Comparison of ENCODE assay signal across 30 mouse cellular contexts in genomic region chr1:87698010-87698409, GRCm38 (mm10). TPM values are rescaled to one million over a fixed set of nuclear protein-coding genes. Genes with fewer than 3 reads are reported as not detected.
DNase-seq lines count a peak whose midpoint lies in the region; ATAC-seq and TF ChIP-seq lines count a peak whose summit lies in the region.
"Had no signal": no experiment of that assay in that cellular context is flagged by ENCODE, and none has a peak within 500 bp of the region (broad histone marks: within the 10 kb centered on the region; RNA-seq: fewer than 3 reads in every experiment).

No protein-coding gene starts in this region.

- no peak for DNase-seq in liver, embryonic 13.5 days
- DNase-seq in liver, postnatal 0 days, result no peak
- DNase-seq in urinary bladder, adult 2 months (ENCODE audit: low spot score), result no peak
- DNase-seq in kidney, postnatal 14 days, result no peak
- DNase-seq: adrenal gland, adult 2 months; adrenal gland, postnatal 36 days; cerebellum, adult 2 months; cerebellum, postnatal 25 days; forebrain, postnatal 0 days; gastrocnemius, postnatal 10 days; kidney, adult 8-10 months; layer of hippocampus, postnatal 36 days; left cerebral cortex, postnatal 4 days; midbrain, embryonic 14.5 days; retina, postnatal 1 day; right cerebral cortex, postnatal 14 days; thymus, postnatal 4 days had no signal

- no peak overlapping the region for H3K4me2 ChIP-seq in liver, embryonic 13.5 days
- H3K4me2 ChIP-seq in liver, postnatal 0 days (ENCODE audit: low read depth, low read length), result no peak overlapping the region
- H3K4me2 ChIP-seq in heart, embryonic 16.5 days (ENCODE audit: low read depth, low read length), result no peak overlapping the region
- H3K4me2 ChIP-seq: embryonic facial prominence, embryonic 15.5 days; forebrain, embryonic 12.5 days; liver, embryonic 12.5 days; lung, embryonic 15.5 days; neural tube, embryonic 15.5 days had no signal

- peaks cover 39% of the 10 kb centered on the region for H3K36me3 ChIP-seq in liver, embryonic 13.5 days
- peaks cover 41% of the 10 kb centered on the region for H3K36me3 ChIP-seq in liver, postnatal 0 days (replicated peaks; ENCODE audit: insufficient read depth, low read length)
- peaks cover 94% of the 10 kb centered on the region for H3K36me3 ChIP-seq in megakaryocyte, embryonic 14.5 days (replicated peaks; ENCODE audit: low read length)
- no peaks in the 10 kb centered on the region for H3K36me3 ChIP-seq in heart, embryonic 16.5 days (ENCODE audit: control insufficient read depth, insufficient read depth)
- H3K36me3 ChIP-seq: embryonic facial prominence, embryonic 10.5 days; embryonic facial prominence, embryonic 15.5 days; forebrain, embryonic 12.5 days; lung, embryonic 15.5 days; neural tube, embryonic 15.5 days had no signal

- H3K9me3 ChIP-seq in liver, embryonic 13.5 days (replicated peaks), result no peaks in the 10 kb centered on the region
- no peaks in the 10 kb centered on the region for H3K9me3 ChIP-seq in liver, postnatal 0 days (ENCODE audit: low read length)
- H3K9me3 ChIP-seq in megakaryocyte, embryonic 14.5 days, result no peaks in the 10 kb centered on the region
- H3K9me3 ChIP-seq in heart, embryonic 16.5 days (replicated peaks; ENCODE audit: control insufficient read depth, low read length), result no peaks in the 10 kb centered on the region
- H3K9me3 ChIP-seq: embryonic facial prominence, embryonic 10.5 days; embryonic facial prominence, embryonic 15.5 days; forebrain, embryonic 12.5 days; liver, embryonic 12.5 days; lung, embryonic 15.5 days; neural tube, embryonic 15.5 days had no signal

- no peak overlapping the region for H3K4me3 ChIP-seq in liver, embryonic 13.5 days (replicated peaks)
- H3K4me3 ChIP-seq in liver, postnatal 0 days (ENCODE audit: low read depth, low read length), result no peak overlapping the region
- H3K4me3 ChIP-seq in megakaryocyte, embryonic 14.5 days (replicated peaks), result peak overlapping the region; percentile 16
- H3K4me3 ChIP-seq in heart, embryonic 16.5 days (ENCODE audit: low read length), result no peak overlapping the region
- H3K4me3 ChIP-seq: embryonic facial prominence, embryonic 10.5 days; embryonic facial prominence, embryonic 15.5 days; forebrain, embryonic 12.5 days; liver, embryonic 12.5 days; lung, embryonic 15.5 days; neural tube, embryonic 15.5 days had no signal

- H3K27me3 ChIP-seq in liver, embryonic 13.5 days, result no peaks in the 10 kb centered on the region
- no peaks in the 10 kb centered on the region for H3K27me3 ChIP-seq in liver, postnatal 0 days (ENCODE audit: insufficient read depth, low read length)
- H3K27me3 ChIP-seq in megakaryocyte, embryonic 14.5 days (replicated peaks), result no peaks in the 10 kb centered on the region
- H3K27me3 ChIP-seq in heart, embryonic 16.5 days (ENCODE audit: control insufficient read depth, insufficient read depth, low read length), result no peaks in the 10 kb centered on the region
- H3K27me3 ChIP-seq: embryonic facial prominence, embryonic 15.5 days; forebrain, embryonic 12.5 days; liver, embryonic 12.5 days; lung, embryonic 15.5 days; neural tube, embryonic 15.5 days had no signal

- no peak for ATAC-seq in liver, embryonic 13.5 days (ENCODE audit: low read depth)
- no peak for ATAC-seq in liver, postnatal 0 days
- ATAC-seq in megakaryocyte, adult 5-6 weeks (ENCODE audit: poor library complexity, severe bottlenecking), result no peak
- ATAC-seq in heart, embryonic 16.5 days (replicated peaks; ENCODE audit: extremely low read depth, insufficient read depth, low FRiP score), result peak; percentile 69
- ATAC-seq: activated CD4-positive, CD25-positive, alpha-beta regulatory T cell, adult 4 months; CD4-positive, CD25-positive, alpha-beta regulatory T cell, adult 4 months; forebrain, postnatal 0 days; intestine, embryonic 16.5 days; liver, embryonic 12.5 days had no signal

- no peak overlapping the region for H3K9ac ChIP-seq in liver, embryonic 13.5 days
- H3K9ac ChIP-seq in liver, postnatal 0 days (replicated peaks), result no peak overlapping the region
- H3K9ac ChIP-seq in heart, embryonic 16.5 days (ENCODE audit: low read length), result no peak overlapping the region
- H3K9ac ChIP-seq: embryonic facial prominence, embryonic 15.5 days; forebrain, embryonic 12.5 days; forebrain, postnatal 0 days; liver, embryonic 12.5 days; lung, embryonic 15.5 days; neural tube, embryonic 15.5 days had no signal

- TF ChIP-seq CTCF in liver, postnatal 0 days (IDR thresholded peaks at IDR 0.05; ENCODE audit: low read depth), result no peak

- 83% methylated on average over 6 of the region's 6 CpGs for WGBS in liver, embryonic 13.5 days (ENCODE audit: insufficient replicate concordance)
- 83% methylated on average over 6 of the region's 6 CpGs for WGBS in liver, postnatal 0 days (ENCODE audit: insufficient replicate concordance)
- WGBS in heart, embryonic 16.5 days, result 33% methylated on average over 6 of the region's 6 CpGs

- TF ChIP-seq EP300 in liver, postnatal 0 days (IDR thresholded peaks at IDR 0.05; ENCODE audit: low read depth), result no peak

- peaks cover 7% of the 10 kb centered on the region; the same call in 1 of the 2 replicates for H3K4me1 ChIP-seq in liver, embryonic 13.5 days (replicated peaks)
- no peaks in the 10 kb centered on the region for H3K4me1 ChIP-seq in liver, postnatal 0 days (ENCODE audit: insufficient read depth)
- peaks cover 70% of the 10 kb centered on the region for H3K4me1 ChIP-seq in megakaryocyte, embryonic 14.5 days
- 0 out of 2 replicates have a peak, but pooled peaks cover 3% of the 10 kb centered on the region for H3K4me1 ChIP-seq in heart, embryonic 16.5 days (ENCODE audit: control insufficient read depth, insufficient read depth, low read length)
- H3K4me1 ChIP-seq: embryonic facial prominence, embryonic 10.5 days; embryonic facial prominence, embryonic 15.5 days; forebrain, embryonic 12.5 days; liver, embryonic 12.5 days; lung, embryonic 15.5 days; neural tube, embryonic 15.5 days had no signal

- peak overlapping the region; percentile 43; the same call in 1 of the 2 replicates for H3K27ac ChIP-seq in liver, embryonic 13.5 days
- no peak overlapping the region for H3K27ac ChIP-seq in liver, postnatal 0 days (ENCODE audit: low read depth)
- no peak overlapping the region for H3K27ac ChIP-seq in heart, embryonic 16.5 days (ENCODE audit: low read length)
- H3K27ac ChIP-seq: embryonic facial prominence, embryonic 10.5 days; embryonic facial prominence, embryonic 15.5 days; forebrain, embryonic 12.5 days; kidney, postnatal 0 days; liver, embryonic 12.5 days; lung, embryonic 15.5 days; neural tube, embryonic 15.5 days had no signal

RNA-seq across cellular contexts. Expression of gene Atg16l1, which starts 57.7 kb away (rescaled TPM):
- polyA plus RNA-seq in liver, embryonic 13.5 days (2015; fragmentation: Nextera tagmentation; extraction: Ambion mirVana), result 14.5 and 15.3 TPM in 2 replicates
- polyA plus RNA-seq in liver, postnatal 0 days (2015; fragmentation: Nextera tagmentation; extraction: Ambion mirVana), result 15.4 and 18.6 TPM in 2 replicates
- polyA plus RNA-seq in megakaryocyte, embryonic 14.5 days (2012; ENCODE audit: insufficient read depth, low replicate concordance), result 5.5 TPM in 1 of 2 replicates, not detected in the other
- total RNA-seq in megakaryocyte, adult 5-6 weeks (2015), result 13.6 and 22.9 TPM in 2 replicates
- 33.9 and 38.5 TPM in 2 replicates for total RNA-seq in megakaryocyte, adult 5-6 weeks (2017)
- polyA plus RNA-seq in heart, embryonic 16.5 days (2015; fragmentation: Nextera tagmentation; extraction: Ambion mirVana), result 24.9 and 27.6 TPM in 2 replicates
- 32.5 and 36.1 TPM in 2 replicates for polyA plus RNA-seq in urinary bladder, adult 2 months (2012; rRNA removed)
